Mouse (Mus musculus): Measurements from ENCODE around the gene Stil.

- TF ChIP-seq CTCF (IDR thresholded peaks at IDR 0.05; ENCODE audit: control insufficient read depth, insufficient read depth, insufficient read length): no peak
- no peak for TF ChIP-seq MYOD1 (IDR thresholded peaks at IDR 0.05; ENCODE audit: control insufficient read depth, insufficient read length, low read depth)
- TF ChIP-seq USF1 (IDR thresholded peaks at IDR 0.05; ENCODE audit: low read depth): no peak
- no peak for TF ChIP-seq MAX (IDR thresholded peaks at IDR 0.05)
- no peak for TF ChIP-seq CEBPB (IDR thresholded peaks at IDR 0.05; ENCODE audit: low read depth)
- no peak for TF ChIP-seq MYOG (IDR thresholded peaks at IDR 0.05; ENCODE audit: control insufficient read depth, extremely low read depth, insufficient read length)
Observed at GRCm38 (mm10) chr4:114982619-114983018, 17.3 kb upstream of the Stil start.
